ENCODE assay signal across 1 mouse cellular context in the genomic region with DNA sequence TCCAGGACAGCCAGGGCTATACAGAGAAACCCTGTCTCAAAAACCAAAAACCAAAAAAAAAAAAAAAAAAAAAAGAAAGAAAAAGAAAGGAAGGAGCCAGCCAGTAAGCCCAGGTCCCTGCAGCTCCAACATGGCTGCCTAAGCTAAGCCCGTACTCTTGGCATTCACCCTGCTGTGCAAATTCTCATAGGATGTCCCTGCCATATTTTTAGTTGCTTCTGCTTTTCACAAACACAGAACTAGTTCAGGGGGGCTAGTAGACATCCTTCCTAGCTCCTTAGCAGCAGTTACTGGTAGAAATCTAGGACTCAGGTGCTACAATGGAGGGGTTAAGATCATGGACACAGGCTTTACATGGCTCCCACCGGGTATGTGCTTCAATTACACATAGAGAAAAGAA.
TF ChIP-seq lines count a peak whose summit lies in the region.

No protein-coding gene starts in this region.

TF ChIP-seq in CH12.LX, 34 proteins besides CTCF, POLR2A, EP300 and RAD21:
- no peak for TF ChIP-seq BHLHE40 (IDR thresholded peaks at IDR 0.05; ENCODE audit: low read depth, low read length)
- TF ChIP-seq ETS1 (conservative IDR thresholded peaks at IDR 0.05; ENCODE audit: low read depth, low read length) = no peak
